Mouse (Mus musculus): ENCODE measurements around the gene Dnhd1. TPM values are rescaled to one million over a fixed set of nuclear protein-coding genes. Genes with fewer than 3 reads are reported as not detected.

Gene Dnhd1
- polyA plus RNA-seq, 1 experiment from 2014 or later = 1.8 TPM

DNA sequence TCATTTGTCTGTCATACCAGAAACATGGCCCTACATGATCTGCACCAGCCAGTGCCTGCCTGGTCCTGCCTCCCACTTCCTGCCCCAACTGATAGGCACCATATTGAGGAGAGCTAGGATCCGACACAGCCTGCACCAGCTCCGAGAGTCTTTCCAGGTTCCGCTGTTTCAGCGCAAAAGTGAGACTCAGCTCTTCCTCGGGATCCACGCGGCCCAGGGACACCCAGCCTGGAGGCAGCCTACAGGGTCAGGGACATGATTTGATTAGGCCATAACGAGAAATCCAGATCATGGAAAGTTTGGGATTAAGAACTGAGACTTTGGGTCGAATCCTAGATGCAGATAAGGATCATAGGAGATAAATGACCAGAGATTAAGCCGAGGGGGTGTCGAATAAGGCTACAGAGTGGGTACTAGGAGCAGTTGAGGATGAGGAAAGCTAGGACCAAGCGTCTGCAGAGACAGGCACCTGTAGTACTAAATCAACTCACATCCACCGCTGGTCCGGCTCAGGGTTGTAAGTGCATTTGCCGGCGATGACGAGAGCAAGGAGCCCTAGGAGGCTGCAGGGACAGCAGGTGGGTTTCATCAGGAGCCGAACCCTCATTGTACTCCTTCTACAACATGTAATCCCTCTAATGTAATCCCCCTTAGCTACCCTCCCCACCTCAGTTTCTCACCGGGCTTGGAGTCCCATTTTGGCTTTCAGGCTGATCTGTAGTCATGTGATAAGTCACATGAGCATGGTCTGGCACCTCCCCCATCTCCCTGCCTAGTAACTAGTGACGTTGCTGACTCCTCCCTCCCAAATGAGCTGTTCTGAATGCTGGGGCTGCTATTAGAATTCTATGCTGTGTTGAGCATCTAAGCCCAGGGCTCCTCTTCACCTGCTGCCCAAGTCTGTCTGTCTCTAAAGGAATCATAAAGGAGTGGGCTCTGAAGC, 101.1 kb downstream of the Dnhd1 start, which contains the start of gene Tpp1:
Tpp1 (minus strand) TSS at position 745 of the 943 bp plus-strand sequence.
- peaks cover 56% of the 10 kb centered on the region for H3K36me3 ChIP-seq (ENCODE audit: control insufficient read depth, insufficient read depth, low read length)
- H3K4me2 ChIP-seq (ENCODE audit: low read length) = peak within 1 kb of the TSS; percentile 79
- H3K27me3 ChIP-seq (replicated peaks; ENCODE audit: control insufficient read depth, insufficient read depth, low read length) = no peaks in the 10 kb centered on the region
- peak within 1 kb of the TSS; percentile 66 for H3K9ac ChIP-seq (ENCODE audit: low read length)
- peaks cover 5% of the 10 kb centered on the region; the same call in 1 of the 2 replicates for H3K4me1 ChIP-seq (replicated peaks; ENCODE audit: control insufficient read depth, insufficient read depth, low read length)
- ATAC-seq (replicated peaks; ENCODE audit: low FRiP score, low TSS enrichment, low read depth) (peak; percentile 90), DNase-seq (ENCODE audit: low spot score) (peak; percentile 94)
- H3K4me3 ChIP-seq (ENCODE audit: low read depth, low read length) = peak within 1 kb of the TSS; percentile 65
- WGBS = 18% methylated on average over 20 of the region's 20 CpGs
- H3K27ac ChIP-seq (ENCODE audit: low read depth) = peak within 1 kb of the TSS; percentile 23; the same call in 1 of the 2 replicates
- H3K9me3 ChIP-seq (ENCODE audit: control insufficient read depth, low read length) = no peaks in the 10 kb centered on the region

DNA sequence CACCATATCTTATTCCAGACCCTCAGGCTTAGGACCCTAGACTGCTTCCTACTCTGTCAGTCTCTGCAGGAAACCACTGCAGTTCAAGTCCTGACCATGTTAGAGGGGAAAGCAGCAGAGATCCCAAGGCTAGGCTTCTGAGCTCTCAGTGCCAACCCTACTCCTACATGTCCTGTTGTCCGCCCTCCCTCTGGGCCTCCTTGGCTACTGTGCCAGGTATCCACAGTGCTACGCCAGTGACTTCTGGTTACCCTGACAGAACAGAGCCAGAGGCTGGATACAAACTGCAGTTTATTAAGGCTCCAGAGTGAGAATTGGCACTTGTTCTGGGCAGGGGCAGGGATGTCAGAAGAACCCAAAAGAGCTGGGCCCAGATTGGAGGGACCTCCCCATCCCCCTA, 102.1 kb downstream of the Dnhd1 start:
- WGBS = 96% methylated on average over 2 of the region's 2 CpGs
- H3K4me2 ChIP-seq (ENCODE audit: low read length) = no peak overlapping the region
- peaks cover 5% of the 10 kb centered on the region; the same call in 1 of the 2 replicates for H3K4me1 ChIP-seq (replicated peaks; ENCODE audit: control insufficient read depth, insufficient read depth, low read length)
- ATAC-seq (replicated peaks; ENCODE audit: low FRiP score, low TSS enrichment, low read depth) = no peak; the same call in 1 of the 2 replicates
- no peak overlapping the region for H3K9ac ChIP-seq (ENCODE audit: low read length)
- H3K27ac ChIP-seq (ENCODE audit: low read depth) = no peak overlapping the region
- H3K27me3 ChIP-seq (replicated peaks; ENCODE audit: control insufficient read depth, insufficient read depth, low read length) = no peaks in the 10 kb centered on the region
- DNase-seq (ENCODE audit: low spot score) = no peak
- peaks cover 61% of the 10 kb centered on the region for H3K36me3 ChIP-seq (ENCODE audit: control insufficient read depth, insufficient read depth, low read length)
- H3K9me3 ChIP-seq (ENCODE audit: control insufficient read depth, low read length) = no peaks in the 10 kb centered on the region
- H3K4me3 ChIP-seq (ENCODE audit: low read depth, low read length) = no peak overlapping the region

DNA sequence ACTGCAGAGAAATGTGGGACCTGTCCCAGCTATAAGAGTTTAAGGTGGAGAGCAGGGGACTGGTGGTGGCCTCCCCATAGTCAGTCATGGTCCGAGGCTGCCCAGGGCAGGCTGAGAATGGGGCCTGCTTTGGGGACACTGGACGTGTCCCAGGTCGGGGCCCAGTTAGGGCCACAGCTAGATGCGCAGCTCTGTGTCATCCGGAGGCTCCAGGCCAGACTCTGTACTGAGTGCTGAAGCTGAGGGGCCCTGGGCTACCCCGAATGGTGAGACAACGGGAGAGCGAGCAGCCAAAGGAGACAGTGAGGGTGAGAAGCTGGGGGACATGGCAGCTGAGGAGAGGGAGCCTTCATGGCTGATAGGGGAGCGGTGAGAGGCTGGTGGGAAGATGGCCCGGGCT, 102.7 kb downstream of the Dnhd1 start:
- 89% methylated on average over 10 of the region's 10 CpGs for WGBS
- peaks cover 5% of the 10 kb centered on the region; the same call in 1 of the 2 replicates for H3K4me1 ChIP-seq (replicated peaks; ENCODE audit: control insufficient read depth, insufficient read depth, low read length)
- no peaks in the 10 kb centered on the region for H3K9me3 ChIP-seq (ENCODE audit: control insufficient read depth, low read length)
- no peak overlapping the region for H3K9ac ChIP-seq (ENCODE audit: low read length)
- DNase-seq (ENCODE audit: low spot score) (no peak), ATAC-seq (replicated peaks; ENCODE audit: low FRiP score, low TSS enrichment, low read depth) (no peak)
- H3K4me3 ChIP-seq (ENCODE audit: low read depth, low read length) = no peak overlapping the region
- no peaks in the 10 kb centered on the region for H3K27me3 ChIP-seq (replicated peaks; ENCODE audit: control insufficient read depth, insufficient read depth, low read length)
- peaks cover 61% of the 10 kb centered on the region for H3K36me3 ChIP-seq (ENCODE audit: control insufficient read depth, insufficient read depth, low read length)
- H3K4me2 ChIP-seq (ENCODE audit: low read length) = no peak overlapping the region
- H3K27ac ChIP-seq (ENCODE audit: low read depth) = no peak overlapping the region

DNA sequence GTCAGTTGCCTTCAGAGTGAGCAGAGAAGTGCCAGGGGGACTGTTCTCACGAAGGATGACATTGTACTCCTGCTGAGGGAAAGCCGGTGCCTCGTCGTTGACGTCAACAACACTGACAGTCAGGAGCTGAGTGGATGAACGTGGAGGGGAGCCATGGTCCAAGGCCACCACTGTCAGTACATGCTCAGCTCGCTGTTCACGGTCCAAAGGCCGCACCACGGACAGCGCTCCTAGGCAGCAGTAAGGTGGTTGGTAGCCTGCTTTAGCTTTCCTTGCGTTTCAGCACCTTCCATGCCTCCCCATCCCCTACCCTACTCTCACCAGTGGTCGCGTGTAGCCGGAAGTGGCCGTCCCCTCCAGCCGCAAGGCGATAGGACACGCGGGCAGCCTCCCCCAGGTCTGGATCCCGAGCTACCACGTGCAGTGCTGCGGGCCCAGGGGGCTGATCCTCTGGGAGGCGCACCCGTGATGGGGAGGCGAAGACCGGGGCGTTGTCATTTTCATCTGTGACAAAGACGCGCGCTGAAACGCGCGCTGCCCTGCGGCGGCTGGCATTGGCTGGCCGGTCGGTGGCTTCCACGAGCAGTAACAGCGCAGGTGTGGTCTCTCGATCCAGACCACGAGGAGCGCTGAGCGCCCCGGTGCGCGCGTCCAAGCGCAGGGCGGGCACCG, 111.3 kb downstream of the Dnhd1 start:
- Histone ChIP-seq H3K27me3 (replicated peaks; ENCODE audit: control insufficient read depth, insufficient read depth, low read length) (0 out of 2 replicates have a peak, but pooled peaks cover 2% of the 10 kb centered on the region), H3K4me3 (ENCODE audit: low read depth, low read length) (0 out of 2 replicates have a peak overlapping the region, but pooled peaks have one; percentile 6), H3K36me3 (ENCODE audit: control insufficient read depth, insufficient read depth, low read length) (peaks cover 93% of the 10 kb centered on the region), H3K4me2 (ENCODE audit: low read length) (peak overlapping the region; percentile 40), H3K4me1 (replicated peaks; ENCODE audit: control insufficient read depth, insufficient read depth, low read length) (no peaks in the 10 kb centered on the region), H3K27ac (ENCODE audit: low read depth) (no peak overlapping the region), H3K9me3 (ENCODE audit: control insufficient read depth, low read length) (no peaks in the 10 kb centered on the region), H3K9ac (ENCODE audit: low read length) (no peak overlapping the region)
- DNase-seq (ENCODE audit: low spot score) (no peak), ATAC-seq (replicated peaks; ENCODE audit: low FRiP score, low TSS enrichment, low read depth) (peak; percentile 28; the same call in 1 of the 2 replicates)
- 38% methylated on average over 51 of the region's 51 CpGs for WGBS

DNA sequence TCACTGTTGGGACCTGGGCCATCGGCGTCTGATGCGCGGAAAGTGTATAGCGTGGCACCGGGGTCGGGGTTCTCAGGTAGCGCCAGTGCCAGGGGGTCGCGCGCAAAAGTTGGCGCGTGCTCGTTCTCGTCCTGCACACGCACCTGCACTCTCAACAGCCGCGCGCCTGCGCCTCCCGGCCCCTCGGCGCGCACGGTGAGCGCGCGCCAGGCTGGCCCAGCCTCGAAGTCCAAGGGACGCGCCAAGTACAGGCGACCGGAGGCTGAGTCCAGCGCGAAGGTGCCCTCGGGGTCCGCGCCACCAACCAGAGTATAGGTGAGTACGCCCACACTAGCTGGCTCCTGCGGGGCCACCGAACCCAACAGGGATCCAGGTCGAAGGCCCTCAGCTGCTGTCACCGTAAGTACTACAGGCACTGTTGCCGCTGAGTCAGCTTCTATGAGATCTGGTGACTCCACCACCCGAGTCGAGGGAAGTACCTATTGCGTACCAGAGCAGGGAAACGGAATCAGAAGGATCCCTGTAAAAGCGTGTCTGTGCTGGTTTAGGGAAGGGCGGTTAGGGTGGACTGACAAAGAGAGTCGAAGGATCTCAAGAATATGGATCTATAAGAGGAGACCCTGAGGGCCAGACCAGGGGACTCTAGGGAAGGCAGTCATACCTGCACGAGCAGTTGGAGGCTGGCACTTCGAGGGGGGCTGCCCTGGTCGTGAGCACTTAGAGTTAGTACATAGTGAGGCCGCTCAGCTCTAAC, 112.1 kb downstream of the Dnhd1 start:
- Histone ChIP-seq H3K4me1 (replicated peaks; ENCODE audit: control insufficient read depth, insufficient read depth, low read length) (peaks cover 5% of the 10 kb centered on the region; the same call in 1 of the 2 replicates), H3K4me2 (ENCODE audit: low read length) (peak overlapping the region; percentile 40), H3K27ac (ENCODE audit: low read depth) (no peak overlapping the region), H3K27me3 (replicated peaks; ENCODE audit: control insufficient read depth, insufficient read depth, low read length) (0 out of 2 replicates have a peak, but pooled peaks cover 2% of the 10 kb centered on the region), H3K9me3 (ENCODE audit: control insufficient read depth, low read length) (no peaks in the 10 kb centered on the region), H3K4me3 (ENCODE audit: low read depth, low read length) (0 out of 2 replicates have a peak overlapping the region, but pooled peaks have one; percentile 6), H3K9ac (ENCODE audit: low read length) (no peak overlapping the region), H3K36me3 (ENCODE audit: control insufficient read depth, insufficient read depth, low read length) (peaks cover 90% of the 10 kb centered on the region)
- peak; percentile 64 for DNase-seq (ENCODE audit: low spot score)
- 0 out of 2 replicates have a peak, but pooled peaks have one; percentile 45 for ATAC-seq (replicated peaks; ENCODE audit: low FRiP score, low TSS enrichment, low read depth)
- WGBS = 52% methylated on average over 55 of the region's 55 CpGs

DNA sequence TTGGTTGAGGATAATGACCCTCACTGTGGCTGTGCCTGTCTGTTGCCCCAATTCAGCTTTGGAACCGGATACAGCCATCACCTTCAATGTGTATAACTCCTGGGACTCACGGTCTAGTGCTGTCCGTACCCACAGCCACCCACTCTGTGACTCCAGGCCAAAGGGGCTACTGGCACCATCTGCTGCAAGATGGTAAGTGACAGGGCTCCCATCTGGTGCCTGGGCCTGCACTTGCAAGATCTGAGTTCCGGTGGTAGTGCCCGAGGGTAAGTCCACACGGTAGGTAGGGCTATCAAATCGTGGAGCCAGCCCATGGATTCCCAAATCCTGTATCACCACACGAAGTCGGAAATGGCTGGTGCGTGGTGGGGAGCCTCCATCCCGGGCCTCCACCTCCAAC, 113.7 kb downstream of the Dnhd1 start:
- WGBS = 95% methylated on average over 11 of the region's 11 CpGs
- no peak for ATAC-seq (replicated peaks; ENCODE audit: low FRiP score, low TSS enrichment, low read depth)
- H3K36me3 ChIP-seq (ENCODE audit: control insufficient read depth, insufficient read depth, low read length) = peaks cover 75% of the 10 kb centered on the region

DNA sequence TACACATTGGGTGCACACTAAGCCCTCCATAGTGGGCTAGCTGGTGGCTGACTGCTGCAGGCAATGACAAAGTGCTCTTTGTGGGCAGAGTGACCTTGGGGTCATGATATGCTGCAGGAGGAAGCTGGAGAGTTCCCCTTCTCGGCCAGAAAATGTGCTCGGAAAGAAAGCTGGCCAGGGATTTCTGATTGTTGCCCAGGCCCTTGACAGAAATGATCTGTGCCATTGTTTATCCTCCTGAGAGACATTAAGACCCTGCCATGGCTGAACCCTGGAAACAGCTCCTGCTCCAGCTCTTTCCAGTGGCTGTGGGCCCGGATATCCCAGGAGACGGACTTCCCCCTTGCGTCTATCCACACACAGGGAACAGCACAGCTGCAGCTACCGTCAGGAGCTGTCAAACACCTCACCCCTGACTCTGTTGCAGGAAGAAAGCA, 117.1 kb downstream of the Dnhd1 start:
- Histone ChIP-seq H3K27ac (ENCODE audit: low read depth) (0 out of 2 replicates have a peak overlapping the region, but pooled peaks have one; percentile 33), H3K9ac (ENCODE audit: low read length) (no peak overlapping the region), H3K4me2 (ENCODE audit: low read length) (no peak overlapping the region), H3K36me3 (ENCODE audit: control insufficient read depth, insufficient read depth, low read length) (peaks cover 80% of the 10 kb centered on the region), H3K9me3 (ENCODE audit: control insufficient read depth, low read length) (no peaks in the 10 kb centered on the region), H3K27me3 (replicated peaks; ENCODE audit: control insufficient read depth, insufficient read depth, low read length) (0 out of 2 replicates have a peak, but pooled peaks cover 2% of the 10 kb centered on the region), H3K4me3 (ENCODE audit: low read depth, low read length) (no peak overlapping the region), H3K4me1 (replicated peaks; ENCODE audit: control insufficient read depth, insufficient read depth, low read length) (peaks cover 18% of the 10 kb centered on the region; the same call in 1 of the 2 replicates)
- WGBS = 16% methylated on average over 6 of the region's 6 CpGs
- ATAC-seq (replicated peaks; ENCODE audit: low FRiP score, low TSS enrichment, low read depth) (no peak), DNase-seq (ENCODE audit: low spot score) (no peak)

More for the DNA sequence above, 113.7 kb downstream of the Dnhd1 start:
- H3K4me3 ChIP-seq (ENCODE audit: low read depth, low read length) = no peak overlapping the region
- H3K27ac ChIP-seq (ENCODE audit: low read depth) = no peak overlapping the region
- no peak overlapping the region for H3K9ac ChIP-seq (ENCODE audit: low read length)
- H3K4me1 ChIP-seq (replicated peaks; ENCODE audit: control insufficient read depth, insufficient read depth, low read length) = peaks cover 18% of the 10 kb centered on the region; the same call in 1 of the 2 replicates
- DNase-seq (ENCODE audit: low spot score) = no peak
- H3K4me2 ChIP-seq (ENCODE audit: low read length) = no peak overlapping the region
- H3K9me3 ChIP-seq (ENCODE audit: control insufficient read depth, low read length) = no peaks in the 10 kb centered on the region
- 0 out of 2 replicates have a peak, but pooled peaks cover 2% of the 10 kb centered on the region for H3K27me3 ChIP-seq (replicated peaks; ENCODE audit: control insufficient read depth, insufficient read depth, low read length)

DNA sequence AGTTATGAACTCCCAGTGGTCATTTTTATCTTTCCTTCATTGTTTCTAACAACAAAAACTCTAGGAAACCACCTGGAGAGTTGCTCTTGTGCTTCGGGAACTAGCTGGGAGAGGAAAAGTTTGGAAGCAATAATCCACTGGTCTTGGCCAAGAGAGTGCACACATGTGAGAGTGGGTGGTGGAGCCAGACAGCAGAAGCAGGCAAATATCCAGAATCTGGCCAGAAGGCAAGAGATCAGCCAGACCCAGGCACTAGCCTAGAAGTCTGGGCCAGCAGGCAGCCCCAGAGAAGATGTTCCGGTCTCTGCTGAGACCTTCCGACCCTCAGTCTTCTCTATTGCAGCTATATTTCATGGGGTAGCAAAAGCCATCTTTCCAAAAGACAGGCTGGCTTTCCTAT, 119.3 kb downstream of the Dnhd1 start:
- 71% methylated on average over 3 of the region's 3 CpGs for WGBS
- H3K4me2 ChIP-seq (ENCODE audit: low read length) = no peak overlapping the region
- no peak overlapping the region for H3K27ac ChIP-seq (ENCODE audit: low read depth)
- H3K9me3 ChIP-seq (ENCODE audit: control insufficient read depth, low read length) = no peaks in the 10 kb centered on the region
- ATAC-seq (replicated peaks; ENCODE audit: low FRiP score, low TSS enrichment, low read depth) (no peak), DNase-seq (ENCODE audit: low spot score) (no peak)
- no peak overlapping the region for H3K4me3 ChIP-seq (ENCODE audit: low read depth, low read length)
- H3K9ac ChIP-seq (ENCODE audit: low read length) = no peak overlapping the region
- H3K36me3 ChIP-seq (ENCODE audit: control insufficient read depth, insufficient read depth, low read length) = peaks cover 61% of the 10 kb centered on the region
- peaks cover 22% of the 10 kb centered on the region for H3K4me1 ChIP-seq (replicated peaks; ENCODE audit: control insufficient read depth, insufficient read depth, low read length)
- H3K27me3 ChIP-seq (replicated peaks; ENCODE audit: control insufficient read depth, insufficient read depth, low read length) = no peaks in the 10 kb centered on the region

Measured in intestine, embryonic 14.5 days (tissue).